Mouse (Mus musculus) naive thymus-derived CD4-positive, alpha-beta T cell, adult 5 months (primary cell): ENCODE measurements around the gene Spn. TPM values are rescaled to one million over a fixed set of nuclear protein-coding genes. Genes with fewer than 3 reads are reported as not detected.

Experiments
- polyA plus RNA-seq: library from polyadenylated mRNA; unstranded; fragments of 100-300 nt; shearing (Covaris generic); gene quantifications from one replicate; pipeline ENCODE4 v1.2.1, GENCODE M21; 2017

Spn gene
- polyA plus RNA-seq = 42.1 TPM

GRCm38 (mm10) chr7:127137262-127138017 is at the start of gene Spn:
Gene Spn (minus strand): TSS chr7:127137823.

GRCm38 (mm10) chr7:127121911-127122270 is 15.7 kb downstream of the Spn start, which contains the start of gene Qprt:
Gene Qprt (minus strand): TSS chr7:127122226.

GRCm38 (mm10) chr7:127091114-127091896 is 46.3 kb downstream of the Spn start, which contains the start of gene AI467606:
Gene AI467606 (plus strand): TSS chr7:127091359.

GRCm38 (mm10) chr7:127087278-127088010 is 50.2 kb downstream of the Spn start, which contains the start of gene Zg16:
Gene Zg16 (minus strand): TSS chr7:127087328.

Other genes with a start within 250 kb of the Spn start
- gene Tmem219, start 214.9 kb downstream of the Spn start, polyA plus RNA-seq = 32.2 TPM
- gene Kctd13, start 208.9 kb downstream of the Spn start, polyA plus RNA-seq = 37.5 TPM
- gene Asphd1, start 188.2 kb downstream of the Spn start, polyA plus RNA-seq = not detected
- gene Sez6l2, start 187.3 kb downstream of the Spn start, polyA plus RNA-seq = 0.36 TPM
- gene Cdipt, start 161.9 kb downstream of the Spn start, polyA plus RNA-seq = 143 TPM
- 0.70 TPM for gene Cdiptos, start 161.7 kb downstream of the Spn start, polyA plus RNA-seq
- gene Mvp, start 123.2 kb downstream of the Spn start, polyA plus RNA-seq = 34.6 TPM
- 2.0 TPM for gene Pagr1b, start 121.3 kb downstream of the Spn start, polyA plus RNA-seq
- 34.0 TPM for gene Pagr1a, start 120.5 kb downstream of the Spn start, polyA plus RNA-seq
- gene Gm42742, start 116.7 kb downstream of the Spn start, polyA plus RNA-seq = 30.6 TPM
- 2.7 TPM for gene Prrt2, start 116.6 kb downstream of the Spn start, polyA plus RNA-seq
- 76.6 TPM for gene Maz, start 110.8 kb downstream of the Spn start, polyA plus RNA-seq
- 4.4 TPM for gene Kif22, start 95.4 kb downstream of the Spn start, polyA plus RNA-seq
- not detected for gene Zg16, start 50.5 kb downstream of the Spn start, polyA plus RNA-seq
- gene AI467606, start 46.5 kb downstream of the Spn start, polyA plus RNA-seq = 117 TPM
- gene Qprt, start 15.6 kb downstream of the Spn start, polyA plus RNA-seq = 9.7 TPM
- 47.5 TPM for gene Cd2bp2, start 58.2 kb upstream of the Spn start, polyA plus RNA-seq
- 47.3 TPM for gene Tbc1d10b, start 70.6 kb upstream of the Spn start, polyA plus RNA-seq
- 25.5 TPM for gene Mylpf, start 71.1 kb upstream of the Spn start, polyA plus RNA-seq
- 15.9 TPM for gene Zfp553, start 95.2 kb upstream of the Spn start, polyA plus RNA-seq
- 528 TPM for gene Sept1, start 95.3 kb upstream of the Spn start, polyA plus RNA-seq
- 7.6 TPM for gene Zfp771, start 106.5 kb upstream of the Spn start, polyA plus RNA-seq
- 10.1 TPM for gene Dctpp1, start 122.9 kb upstream of the Spn start, polyA plus RNA-seq
- 26.9 TPM for gene Sephs2, start 136.2 kb upstream of the Spn start, polyA plus RNA-seq
- 168 TPM for gene Itgal, start 158.4 kb upstream of the Spn start, polyA plus RNA-seq
- not detected for gene Zfp768, start 207.8 kb upstream of the Spn start, polyA plus RNA-seq
- gene Zfp747, start 238.2 kb upstream of the Spn start, polyA plus RNA-seq = 28.3 TPM
- 7.7 TPM for gene 9130019O22Rik, start 249.3 kb upstream of the Spn start, polyA plus RNA-seq